Mouse (Mus musculus): ENCODE measurements around the gene Atp8a1. TPM values are rescaled to one million over a fixed set of nuclear protein-coding genes. Genes with fewer than 3 reads are reported as not detected.

Gene Atp8a1
- 33.6 and 39.3 TPM in 2 replicates for polyA plus RNA-seq (2021; fragmentation: Nextera tagmentation)
- long read RNA-seq, experiment 1, full-length matches to known transcripts = 36 of 172 reads
- long read RNA-seq, experiment 1, partial matches to known transcripts = 54 of 172 reads
- long read RNA-seq, experiment 1, other reads (novel, unspliced or antisense) = 82 of 172 reads
- long read RNA-seq, experiment 2, full-length matches to known transcripts = 240 of 387 reads
- long read RNA-seq, experiment 2, partial matches to known transcripts = 48 of 387 reads
- long read RNA-seq, experiment 2, other reads (novel, unspliced or antisense) = 99 of 387 reads

GRCm38 (mm10) chr5:67847253-67848165 lies at the start of gene Atp8a1:
Atp8a1 (minus strand) TSS chr5:67847434.

GRCm38 (mm10) chr5:67607804-67608673 lies 239.2 kb downstream of the Atp8a1 start, which contains the start of gene Shisa3:
Shisa3 (plus strand) TSS chr5:67607882.

Small RNAs within 50 kb of the gene (microRNA-seq; reads per million reads assigned to microRNA genes)
- gene Gm23617 = not detected

Other genes starting within 250 kb of the Atp8a1 start
- 0.06 and 0.30 TPM in 2 replicates for gene Shisa3, start 239.6 kb downstream of the Atp8a1 start, polyA plus RNA-seq (2021; fragmentation: Nextera tagmentation)
- not detected in 2 replicates for gene Gm5108, start 94.2 kb upstream of the Atp8a1 start, polyA plus RNA-seq (2021; fragmentation: Nextera tagmentation)
- gene Gm21905, start 99.0 kb upstream of the Atp8a1 start, polyA plus RNA-seq (2021; fragmentation: Nextera tagmentation) = not detected in 2 replicates
- gene Grxcr1, start 184.4 kb upstream of the Atp8a1 start, polyA plus RNA-seq (2021; fragmentation: Nextera tagmentation) = not detected in 2 replicates

Measured in layer of hippocampus, adult 6 months (tissue).